Mouse (Mus musculus) neural tube, embryonic 14.5 days (tissue): ENCODE results near the gene C1ra. TPM values are rescaled to one million over a fixed set of nuclear protein-coding genes. Genes with fewer than 3 reads are reported as not detected.
"Not testable (repeated sequence)": the region's sequence is repeated elsewhere in the genome, so short reads cannot be mapped to it uniquely, and the experiment has no call there.

Experiments used
- ATAC-seq: fragments of 200-750 bp; cut with Nextera tagmentation; 2 replicates; pipeline ENCODE4 v1.8.0; 2017; ENCODE audit warnings: low read depth, mild to moderate bottlenecking, moderate TSS enrichment, moderate library complexity
- H3K27ac ChIP-seq: fragments of 300-500 bp; sonication (generic); 2 replicates; pipeline ENCODE4 v1.5.1; 2014; ENCODE audit warnings: low read depth, mild to moderate bottlenecking, control low read depth, low read length, moderate library complexity, mixed read lengths
- H3K27me3 ChIP-seq: fragments of 300-500 bp; sonication (generic); 2 replicates; pipeline ENCODE4 v1.6.1; 2014; ENCODE audit warnings: low read length; ENCODE audit not compliant: control insufficient read depth, insufficient read depth
- H3K36me3 ChIP-seq: fragments of 300-500 bp; sonication (generic); 2 replicates; pipeline ENCODE4 v1.6.1; 2014; ENCODE audit warnings: low read length, mixed read lengths; ENCODE audit not compliant: control insufficient read depth, insufficient read depth
- H3K4me1 ChIP-seq: fragments of 300-500 bp; sonication (generic); 2 replicates; pipeline ENCODE4 v1.6.1; 2014; ENCODE audit warnings: low read length; ENCODE audit not compliant: control insufficient read depth, insufficient read depth
- H3K4me2 ChIP-seq: fragments of 300-500 bp; sonication (generic); 2 replicates; pipeline ENCODE4 v1.6.1; 2014; ENCODE audit warnings: mild to moderate bottlenecking, low read depth, low read length, control low read depth
- H3K4me3 ChIP-seq: fragments of 300-500 bp; sonication (generic); 2 replicates; pipeline ENCODE4 v1.5.1; 2014; ENCODE audit warnings: low read depth, low read length, control low read depth, mixed read lengths
- H3K9ac ChIP-seq: fragments of 300-500 bp; sonication (generic); replicated peaks from 2 replicates; pipeline ENCODE4 v1.6.1; 2014; ENCODE audit warnings: low read depth, mild to moderate bottlenecking, control low read depth, low read length, mixed read lengths
- H3K9me3 ChIP-seq: fragments of 300-500 bp; sonication (generic); 2 replicates; pipeline ENCODE4 v1.6.1; 2016; ENCODE audit warnings: low read length; ENCODE audit not compliant: control insufficient read depth
- WGBS: fragments of 180-500 bp; shearing (Covaris S2); extraction: QIAGEN DNeasy Blood & Tissue Kit; methylation state at CpG from one replicate; pipeline ENCODE4 v1.1.7; 2014; 5-methylcytosine and 5-hydroxymethylcytosine counted together
- polyA plus RNA-seq: library from polyadenylated mRNA; unstranded; fragments of >200 nt; fragmentation: Nextera tagmentation; extraction: Ambion mirVana; gene quantifications from 2 replicates; pipeline ENCODE4 v1.2.1, GENCODE M21; 2014

C1ra gene
- polyA plus RNA-seq, 1 experiment from 2014 or later, result 0.11 TPM

- H3K36me3 ChIP-seq, ATAC-seq, H3K27me3 ChIP-seq, H3K4me1 ChIP-seq, H3K4me3 ChIP-seq, H3K4me2 ChIP-seq, H3K9me3 ChIP-seq, H3K9ac ChIP-seq, H3K27ac ChIP-seq: not testable (repeated sequence)
- 89% methylated on average over 4 of the region's 4 CpGs for WGBS
These were observed 5.5 kb downstream of the C1ra start for GRCm38 (mm10) chr6:124517733-124518132.

GRCm38 (mm10) chr6:124522082-124522481, 9.9 kb downstream of the C1ra start:
- WGBS, result 84% methylated on average over 7 of the region's 7 CpGs
- H3K27ac ChIP-seq, H3K9me3 ChIP-seq, H3K4me2 ChIP-seq, H3K9ac ChIP-seq, H3K4me1 ChIP-seq, ATAC-seq, H3K27me3 ChIP-seq, H3K4me3 ChIP-seq, H3K36me3 ChIP-seq: not testable (repeated sequence)

GRCm38 (mm10) chr6:124527881-124528280, 15.7 kb downstream of the C1ra start:
- Histone ChIP-seq H3K27me3 (no peaks in the 10 kb centered on the region), H3K27ac (no peak overlapping the region), H3K9me3 (no peaks in the 10 kb centered on the region), H3K4me1 (no peaks in the 10 kb centered on the region), H3K9ac (no peak overlapping the region), H3K36me3 (no peaks in the 10 kb centered on the region), H3K4me3 (no peak overlapping the region), H3K4me2 (no peak overlapping the region)
- 77% methylated on average over 3 of the region's 3 CpGs for WGBS
- ATAC-seq, result no peak

- ATAC-seq, result no peak
- no peak overlapping the region for H3K4me2 ChIP-seq
- 89% methylated on average over 8 of the region's 8 CpGs for WGBS
- H3K4me3 ChIP-seq, result no peak overlapping the region
- no peaks in the 10 kb centered on the region for H3K9me3 ChIP-seq
- H3K27me3 ChIP-seq, result no peaks in the 10 kb centered on the region
- no peaks in the 10 kb centered on the region for H3K36me3 ChIP-seq
- no peaks in the 10 kb centered on the region for H3K4me1 ChIP-seq
- no peak overlapping the region for H3K9ac ChIP-seq
- no peak overlapping the region for H3K27ac ChIP-seq
These were observed 18.9 kb downstream of the C1ra start for GRCm38 (mm10) chr6:124531077-124531476.

- not testable (repeated sequence) for H3K27ac ChIP-seq, H3K4me1 ChIP-seq, H3K4me2 ChIP-seq, H3K9me3 ChIP-seq, H3K36me3 ChIP-seq, H3K27me3 ChIP-seq, H3K9ac ChIP-seq, ATAC-seq, H3K4me3 ChIP-seq
- 85% methylated on average over 8 of the region's 8 CpGs for WGBS
These were observed 24.1 kb downstream of the C1ra start for GRCm38 (mm10) chr6:124536125-124536829.

- H3K27me3 ChIP-seq, H3K4me2 ChIP-seq, H3K4me1 ChIP-seq, H3K9ac ChIP-seq, ATAC-seq, H3K36me3 ChIP-seq, H3K9me3 ChIP-seq, H3K27ac ChIP-seq, H3K4me3 ChIP-seq: not testable (repeated sequence)
- WGBS, result 87% methylated on average over 2 of the region's 2 CpGs
These were observed 29.0 kb downstream of the C1ra start for GRCm38 (mm10) chr6:124541176-124541575.

- H3K36me3 ChIP-seq, H3K9me3 ChIP-seq, H3K9ac ChIP-seq, H3K4me2 ChIP-seq, H3K27me3 ChIP-seq, ATAC-seq, H3K4me3 ChIP-seq, H3K4me1 ChIP-seq, H3K27ac ChIP-seq: not testable (repeated sequence)
- 0% methylated on average over 1 of the region's 1 CpGs for WGBS
These were observed 30.1 kb downstream of the C1ra start, which contains the start of gene C1s1 for GRCm38 (mm10) chr6:124542284-124542683. TSS of gene C1s1 (minus strand) at chr6:124542359.

GRCm38 (mm10) chr6:124544466-124544865, 32.3 kb downstream of the C1ra start:
- Histone ChIP-seq H3K4me2 (no peak overlapping the region), H3K4me1 (no peaks in the 10 kb centered on the region), H3K9me3 (no peaks in the 10 kb centered on the region), H3K9ac (no peak overlapping the region), H3K36me3 (no peaks in the 10 kb centered on the region), H3K27ac (no peak overlapping the region), H3K4me3 (no peak overlapping the region), H3K27me3 (no peaks in the 10 kb centered on the region)
- WGBS, result 84% methylated on average over 5 of the region's 6 CpGs
- ATAC-seq, result no peak

GRCm38 (mm10) chr6:124545425-124545824, 33.2 kb downstream of the C1ra start:
- Histone ChIP-seq H3K36me3 (no peaks in the 10 kb centered on the region), H3K4me1 (no peaks in the 10 kb centered on the region), H3K4me3 (no peak overlapping the region), H3K4me2 (no peak overlapping the region), H3K27ac (no peak overlapping the region), H3K9me3 (no peaks in the 10 kb centered on the region), H3K27me3 (no peaks in the 10 kb centered on the region), H3K9ac (no peak overlapping the region)
- 84% methylated on average over 2 of the region's 2 CpGs for WGBS
- no peak for ATAC-seq
